Mouse (Mus musculus): Measurements from ENCODE around the gene Znrf2.
"Not testable (repeated sequence)": the region's sequence is repeated elsewhere in the genome, so short reads cannot be mapped to it uniquely, and the experiment has no call there.

Gene Znrf2

DNA sequence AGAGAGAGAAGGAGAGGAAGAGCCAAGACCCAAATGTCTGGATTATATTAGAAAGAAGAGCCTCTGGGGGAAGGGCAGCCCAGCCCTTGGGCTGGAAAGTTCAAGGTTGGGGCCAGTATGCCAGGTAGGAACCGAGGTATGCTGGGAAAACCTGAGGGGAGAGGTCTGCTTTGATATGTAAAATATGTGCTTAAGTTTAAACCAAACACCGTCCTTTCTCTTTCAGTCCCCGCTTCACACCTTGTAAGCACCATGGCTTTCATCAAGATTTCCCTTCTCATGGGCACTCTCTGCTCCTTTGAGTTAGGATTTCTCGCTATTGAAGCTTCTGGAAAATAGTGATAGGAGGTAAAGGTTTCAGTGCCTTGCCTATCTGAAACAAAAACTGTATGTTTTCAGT lies 38.1 kb downstream of the Znrf2 start:
- no peak for DNase-seq

GRCm38 (mm10) chr6:54855801-54856583 lies 39.3 kb downstream of the Znrf2 start:
- no peak for DNase-seq

DNA sequence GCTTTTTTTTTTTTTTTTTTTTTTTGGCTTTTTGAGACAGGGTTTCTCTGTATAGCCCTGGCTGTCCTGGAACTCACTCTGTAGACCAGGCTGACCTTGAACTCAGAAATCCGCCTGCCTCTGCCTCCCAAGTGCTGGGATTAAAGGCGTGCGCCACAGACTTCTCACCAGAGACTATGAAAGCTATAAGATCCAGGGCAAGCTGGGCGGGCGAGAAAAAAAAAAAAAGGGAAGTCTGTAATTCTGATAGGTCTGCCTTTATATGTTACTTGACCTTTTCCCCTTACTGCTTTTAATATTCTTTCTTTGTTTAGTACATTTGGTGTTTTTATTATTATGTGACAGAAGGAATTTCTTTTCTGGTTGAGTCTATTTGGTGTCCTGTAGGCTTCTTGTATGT lies 42.4 kb downstream of the Znrf2 start:
- DNase-seq = not testable (repeated sequence)

DNA sequence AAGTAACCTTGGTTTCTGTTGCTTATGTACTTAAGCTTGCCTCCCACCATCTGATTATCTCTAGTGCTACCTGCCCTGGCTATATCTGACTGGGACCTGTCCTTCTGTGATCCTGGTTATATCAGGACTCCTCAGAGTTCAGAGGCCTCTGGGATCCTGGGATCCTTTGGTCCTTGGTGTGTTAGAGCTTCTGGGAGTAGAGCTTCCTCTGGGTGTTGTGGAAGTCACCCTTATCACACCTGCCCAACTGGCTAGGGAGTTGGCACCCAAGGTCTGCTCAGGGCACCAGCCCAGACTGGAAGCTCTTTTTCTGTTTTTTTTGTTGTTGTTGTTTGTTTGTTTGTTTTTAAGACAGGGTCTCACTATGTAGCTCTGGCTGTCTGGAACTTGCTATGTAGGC lies 43.5 kb downstream of the Znrf2 start:
- no peak for DNase-seq

DNA sequence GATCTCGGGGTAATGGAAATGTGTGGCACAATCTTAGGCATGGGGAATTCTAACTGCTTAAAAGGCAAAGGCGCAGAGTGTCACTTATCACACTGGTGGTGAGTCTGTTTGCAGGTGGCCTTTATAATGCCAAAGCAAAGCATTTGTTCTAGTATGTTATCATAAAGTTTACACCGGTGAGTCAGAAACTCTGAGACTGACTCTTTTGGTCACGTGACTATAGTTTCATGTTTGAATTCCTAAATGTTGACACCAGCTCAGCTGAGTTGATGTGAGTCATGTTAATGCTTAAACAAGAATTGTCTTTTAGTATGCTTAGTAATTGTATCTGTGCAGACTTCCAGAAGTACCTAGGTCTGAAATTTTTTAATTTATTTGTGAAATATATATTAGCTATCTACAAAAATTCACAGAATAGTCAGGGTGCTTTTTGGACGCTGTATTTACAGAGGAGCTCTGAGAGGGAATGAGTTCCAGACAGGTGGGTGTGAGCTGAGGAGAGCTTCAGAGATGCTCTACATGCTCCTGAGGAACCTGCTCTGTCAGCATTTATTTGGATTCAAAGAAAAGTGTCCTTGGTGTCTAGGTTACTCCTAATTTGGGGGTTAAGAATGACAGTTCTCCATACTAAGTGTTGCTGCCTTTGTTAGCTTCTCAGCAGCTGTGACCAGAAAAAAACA lies 50.2 kb downstream of the Znrf2 start:
- DNase-seq = no peak

GRCm38 (mm10) chr6:54867411-54867745 lies 50.7 kb downstream of the Znrf2 start:
- no peak for DNase-seq

DNA sequence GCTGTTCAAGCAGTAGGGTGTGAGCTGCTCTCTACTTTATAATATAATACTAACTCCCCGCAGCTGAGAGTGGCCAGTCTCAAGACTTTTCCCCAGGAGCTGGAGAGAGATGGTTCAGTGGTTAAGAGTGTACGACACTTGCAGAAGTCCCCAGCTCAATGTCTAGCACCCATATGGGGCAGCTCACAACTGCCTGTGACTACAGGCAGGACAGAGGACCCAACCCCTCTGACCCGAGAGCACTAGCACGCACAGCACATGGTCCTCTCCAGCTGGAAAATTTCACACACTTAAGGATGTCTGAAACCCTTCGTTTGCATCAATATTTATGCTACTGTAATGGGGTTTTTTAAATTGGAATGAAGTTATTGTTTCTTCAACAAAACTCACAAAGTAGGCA lies 56.3 kb downstream of the Znrf2 start:
- DNase-seq = no peak

- DNase-seq = no peak
Measured at GRCm38 (mm10) chr6:54876782-54877181, 60.1 kb downstream of the Znrf2 start.

- no peak for DNase-seq
Measured at GRCm38 (mm10) chr6:54877651-54878050, 60.9 kb downstream of the Znrf2 start.

DNA sequence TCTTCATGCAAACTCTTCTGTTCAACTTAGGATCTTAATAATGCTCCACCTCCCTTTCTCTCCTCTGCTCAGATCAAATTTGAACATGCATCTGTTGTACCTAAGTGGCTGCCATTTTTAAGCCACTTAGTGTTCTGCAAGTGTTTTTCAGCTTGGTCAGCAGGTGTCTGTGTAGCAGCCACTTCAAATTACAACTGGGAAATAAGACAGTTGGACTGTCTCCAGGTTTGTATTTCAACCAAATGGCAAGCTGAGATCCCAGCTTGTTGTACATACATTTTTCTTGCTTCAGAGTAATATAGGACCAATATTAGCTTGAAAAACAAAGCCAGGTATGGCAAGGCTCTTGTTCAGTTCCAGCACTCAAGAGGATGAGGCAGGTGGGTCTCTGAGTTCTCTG lies 61.8 kb downstream of the Znrf2 start:
- no peak for DNase-seq

- DNase-seq = no peak
Measured at GRCm38 (mm10) chr6:54880086-54880485, 63.4 kb downstream of the Znrf2 start.

GRCm38 (mm10) chr6:54883424-54883823 lies 66.7 kb downstream of the Znrf2 start:
- no peak for DNase-seq

- DNase-seq = no peak
Measured at GRCm38 (mm10) chr6:54886195-54886594, 69.5 kb downstream of the Znrf2 start.

DNA sequence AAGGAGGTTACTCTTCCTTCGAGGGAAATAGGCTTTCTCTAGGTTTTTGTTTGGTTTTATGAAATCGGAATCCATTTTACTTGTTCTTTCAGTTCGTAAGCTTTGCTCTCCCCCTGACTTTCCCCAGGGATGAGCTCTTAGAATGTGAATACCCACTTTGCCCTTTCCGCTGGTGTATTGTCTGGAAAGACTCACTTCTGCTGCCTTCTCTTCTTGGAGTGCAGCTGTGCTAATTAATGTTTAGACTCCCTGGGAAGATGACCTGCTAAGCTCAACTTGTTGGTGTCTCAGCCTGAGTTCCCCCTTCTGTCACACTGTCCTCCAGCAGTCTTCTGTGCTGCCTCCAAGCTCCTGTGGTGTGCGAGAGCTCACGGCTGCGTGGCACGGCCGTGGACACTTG lies 73.5 kb downstream of the Znrf2 start:
- DNase-seq = no peak

GRCm38 (mm10) chr6:54891384-54891783 lies 74.7 kb downstream of the Znrf2 start:
- no peak for DNase-seq

- no peak for DNase-seq
Measured at GRCm38 (mm10) chr6:54900256-54900655, 83.5 kb downstream of the Znrf2 start.

DNA sequence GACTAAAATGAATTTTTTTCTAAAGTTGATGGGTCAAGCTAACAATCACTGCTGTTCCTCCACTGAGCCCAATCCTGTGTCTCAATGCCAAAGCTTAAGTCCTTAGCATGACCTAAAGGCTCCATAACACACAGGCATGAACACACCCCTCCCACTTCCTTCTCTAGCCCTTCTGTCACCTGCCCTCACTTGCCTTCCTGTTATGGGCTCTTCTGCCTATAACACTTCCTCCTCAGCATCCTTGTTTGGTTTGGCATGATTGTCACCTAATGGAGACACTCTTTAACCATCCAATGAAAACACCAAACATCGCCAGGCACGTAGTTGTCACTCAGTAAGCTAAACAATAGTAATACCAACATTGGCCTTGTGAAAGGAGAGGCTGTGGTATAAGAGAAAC lies 85.8 kb downstream of the Znrf2 start:
- no peak for DNase-seq

DNA sequence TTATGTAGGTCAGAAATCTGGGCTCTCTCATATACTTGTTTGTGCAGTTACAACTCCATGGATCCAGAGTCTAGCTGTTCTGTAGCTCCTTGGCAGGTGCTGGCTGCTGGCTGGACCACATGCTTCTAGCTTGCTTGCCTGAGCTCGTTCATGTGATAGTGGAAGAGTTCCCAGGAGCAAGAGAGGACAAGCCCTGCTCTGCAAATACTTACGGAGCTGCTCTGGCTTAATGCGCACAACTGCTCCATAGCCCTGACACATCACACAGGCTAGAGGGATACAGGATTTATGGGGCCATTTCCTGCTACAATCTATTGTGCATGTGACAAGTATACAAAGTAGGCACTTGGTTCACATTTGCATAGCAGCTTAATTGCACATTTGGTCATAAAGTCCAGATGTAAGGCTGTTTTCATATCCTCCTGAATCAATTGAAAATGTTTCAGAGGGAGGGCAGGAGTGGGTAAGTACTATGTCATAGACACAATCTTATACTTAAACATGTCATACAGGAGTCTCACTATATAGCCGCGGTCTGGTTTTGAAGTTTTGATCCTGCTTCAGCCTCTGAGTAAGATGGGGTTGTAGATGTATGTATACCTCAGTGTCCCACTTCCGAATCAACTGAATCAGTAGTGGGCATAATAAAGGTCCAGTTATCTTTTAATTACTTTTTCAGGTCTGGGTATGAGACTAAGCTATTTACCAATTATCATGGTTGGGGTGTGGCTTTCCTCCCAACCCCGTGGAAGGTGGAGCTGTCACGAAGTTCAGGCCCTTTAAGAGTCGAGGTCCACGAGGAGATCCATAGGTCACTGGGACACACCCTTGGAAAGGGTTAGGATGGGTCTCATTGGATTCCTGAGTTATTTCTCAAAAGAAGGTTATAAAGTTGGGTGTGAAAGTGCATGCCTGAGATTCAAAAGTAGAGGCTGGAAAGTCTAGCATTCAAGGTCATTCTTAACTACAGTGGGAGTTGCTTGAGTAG lies 89.6 kb downstream of the Znrf2 start:
- no peak for DNase-seq

DNA sequence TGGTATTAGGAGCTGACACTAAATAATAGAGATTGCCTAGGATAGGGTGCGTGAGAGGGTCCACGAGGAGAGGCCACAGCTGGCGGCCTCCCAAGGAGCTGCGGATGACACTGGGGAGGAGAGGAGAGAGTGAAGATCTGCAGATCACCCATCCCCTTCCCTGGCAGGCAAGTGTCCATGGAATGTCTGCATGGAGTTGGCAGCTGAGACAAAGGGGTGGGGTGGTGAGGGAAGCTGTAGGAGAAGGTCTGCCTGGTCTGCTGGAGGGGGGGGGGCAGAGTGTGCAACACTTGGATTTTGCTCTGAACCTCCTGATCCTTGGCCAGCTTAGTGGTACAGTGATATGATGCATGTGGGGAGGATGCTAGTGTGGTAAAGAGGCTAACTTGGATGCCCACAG lies 98.3 kb downstream of the Znrf2 start:
- no peak for DNase-seq

DNA sequence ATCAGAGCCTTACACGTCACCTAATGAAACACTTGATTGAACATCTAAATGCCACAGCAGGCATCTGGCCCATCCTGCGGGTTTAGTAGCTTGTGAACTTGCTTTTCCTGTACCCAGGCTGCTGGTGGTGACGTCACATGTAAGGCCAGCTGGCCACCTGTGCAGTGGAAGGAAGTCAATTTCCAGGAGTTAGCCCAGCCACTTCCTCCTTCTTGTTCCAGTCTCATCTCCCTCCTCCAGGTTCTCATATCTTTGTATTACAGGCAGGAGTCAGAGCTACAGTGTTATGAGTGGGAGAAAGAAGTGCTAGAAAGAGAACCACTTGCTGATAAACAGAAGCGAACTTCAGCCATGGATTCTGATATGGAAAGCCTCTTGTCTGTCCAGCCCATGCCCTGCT lies 99.4 kb downstream of the Znrf2 start:
- no peak for DNase-seq

- DNase-seq = no peak
Measured at GRCm38 (mm10) chr6:54916941-54917340, 100.2 kb downstream of the Znrf2 start.

DNA sequence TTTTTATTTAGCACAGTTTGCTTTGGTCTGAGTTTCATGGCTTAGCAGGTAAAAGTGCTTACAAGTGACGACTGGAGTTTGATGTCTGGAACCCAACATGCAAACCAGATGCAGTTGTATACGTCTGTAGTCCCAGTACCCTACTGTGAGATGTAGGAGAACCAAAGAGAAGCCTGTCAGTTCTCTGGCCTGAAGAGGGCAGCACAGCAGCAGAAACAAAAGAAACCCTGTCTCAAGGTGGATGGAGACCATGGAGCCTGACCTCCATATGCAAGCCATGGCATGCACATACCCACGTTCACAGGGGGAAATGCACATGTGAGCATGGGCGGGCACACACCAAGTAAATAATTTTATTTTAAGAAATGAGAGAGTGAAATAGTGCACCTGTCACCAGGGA lies 100.8 kb downstream of the Znrf2 start:
- peak; percentile 51 for DNase-seq

DNA sequence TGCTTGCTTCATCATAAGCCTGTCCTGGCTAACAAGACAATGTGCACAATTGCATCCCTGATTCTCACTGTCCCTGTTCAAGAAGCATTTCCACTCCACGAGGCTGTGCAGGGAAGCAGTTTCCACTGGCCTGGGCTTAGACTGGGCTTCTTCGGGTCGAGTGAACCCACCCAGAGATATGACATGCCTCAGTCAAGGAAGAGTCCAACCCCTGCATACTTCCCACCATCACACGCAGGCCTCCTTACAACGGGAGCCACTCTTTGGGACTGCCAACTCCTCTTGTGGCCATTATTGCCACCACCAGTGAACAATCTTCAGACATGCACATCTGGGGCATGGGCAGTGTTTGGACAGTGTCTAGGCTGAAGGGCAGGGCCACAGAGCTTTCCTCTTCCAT lies 101.8 kb downstream of the Znrf2 start:
- no peak for DNase-seq

- no peak for DNase-seq
Measured at GRCm38 (mm10) chr6:54924538-54924937, 107.8 kb downstream of the Znrf2 start.

Measured in right cerebral cortex, postnatal 14 days (tissue).